Mouse (Mus musculus): ENCODE data around the gene Agrp.

Agrp gene

GRCm38 (mm10) chr8:105519591-105519990 lies 117.6 kb downstream of the Agrp start:
- no peak for DNase-seq (ENCODE audit: low read depth, low spot score)

- no peak for DNase-seq (ENCODE audit: low read depth, low spot score)
Observed at GRCm38 (mm10) chr8:105518436-105519313, 118.5 kb downstream of the Agrp start, which contains the start of gene Hsd11b2. Gene Hsd11b2, plus strand, starts transcription at chr8:105518755.

GRCm38 (mm10) chr8:105517346-105517745 lies 119.8 kb downstream of the Agrp start:
- no peak for DNase-seq (ENCODE audit: low read depth, low spot score)
